Comparison of ENCODE assay signal across 22 mouse cellular contexts in genomic region chr6:103526945-103527777, GRCm38 (mm10). TPM values are rescaled to one million over a fixed set of nuclear protein-coding genes. Genes with fewer than 3 reads are reported as not detected.
A peak's percentile ranks its signal among the peaks of the same experiment; 100 is the strongest.
DNase-seq lines count a peak whose midpoint lies in the region; ATAC-seq and TF ChIP-seq lines count a peak whose summit lies in the region.
"Had no signal": no experiment of that assay in that cellular context is flagged by ENCODE, and none has a peak within 500 bp of the region (broad histone marks: within the 10 kb centered on the region; RNA-seq: fewer than 3 reads in every experiment).

No protein-coding gene starts in this region.

- peak; percentile 66 for ATAC-seq in forebrain, embryonic 16.5 days
- no peak; the same call in 1 of the 2 replicates for ATAC-seq in forebrain, embryonic 13.5 days
- peak; percentile 42 to 51; a peak in 3 of 4 replicates for ATAC-seq in hematopoietic stem cell, adult 5-6 weeks (replicated peaks in 1 of 2; ENCODE audit: insufficient read depth in 1 of 2, low FRiP score in 2 of 2, low TSS enrichment in 1 of 2, low read depth in 1 of 2, poor library complexity in 2 of 2, severe bottlenecking in 2 of 2)
- ATAC-seq in midbrain, postnatal 0 days (ENCODE audit: low FRiP score): peak; percentile 56; the same call in 1 of the 2 replicates

- 61% methylated on average over 8 of the region's 8 CpGs for WGBS in forebrain, embryonic 16.5 days
- WGBS in forebrain, embryonic 13.5 days: 78% methylated on average over 8 of the region's 8 CpGs
- 56% methylated on average over 8 of the region's 8 CpGs for WGBS in midbrain, postnatal 0 days

- no peaks in the 10 kb centered on the region for H3K27me3 ChIP-seq in forebrain, embryonic 16.5 days (replicated peaks; ENCODE audit: control insufficient read depth, insufficient read depth, low read length)
- no peaks in the 10 kb centered on the region for H3K27me3 ChIP-seq in forebrain, embryonic 13.5 days
- no peaks in the 10 kb centered on the region for H3K27me3 ChIP-seq in midbrain, postnatal 0 days (ENCODE audit: insufficient read depth, low read length)
- H3K27me3 ChIP-seq: CH12.LX had no signal

- H3K9ac ChIP-seq in forebrain, embryonic 16.5 days (replicated peaks; ENCODE audit: low read depth, low read length): no peak overlapping the region
- H3K9ac ChIP-seq in forebrain, embryonic 13.5 days: no peak overlapping the region
- H3K9ac ChIP-seq in midbrain, postnatal 0 days (replicated peaks; ENCODE audit: low read length, poor library complexity, severe bottlenecking): no peak overlapping the region

- H3K9me3 ChIP-seq in forebrain, embryonic 16.5 days (ENCODE audit: control insufficient read depth, low read length): no peaks in the 10 kb centered on the region
- H3K9me3 ChIP-seq in forebrain, embryonic 13.5 days (replicated peaks): no peaks in the 10 kb centered on the region
- H3K9me3 ChIP-seq in midbrain, postnatal 0 days (ENCODE audit: low read length): no peaks in the 10 kb centered on the region

- no peaks in the 10 kb centered on the region for H3K36me3 ChIP-seq in forebrain, embryonic 16.5 days (ENCODE audit: control insufficient read depth, insufficient read depth)
- no peaks in the 10 kb centered on the region for H3K36me3 ChIP-seq in forebrain, embryonic 13.5 days (ENCODE audit: poor library complexity, severe bottlenecking)
- no peaks in the 10 kb centered on the region for H3K36me3 ChIP-seq in midbrain, postnatal 0 days (ENCODE audit: insufficient read depth, low read length)

- intact Hi-C loops in left cerebral cortex, postnatal 4 days (cut with DNase I): no loop called here

- DNase-seq in left cerebral cortex, postnatal 4 days: peak; percentile 12
- DNase-seq in left cerebral cortex, adult 18-20 months (ENCODE audit: low spot score in 2 of 2): no peak
- DNase-seq in midbrain, postnatal 0 days (ENCODE audit: low spot score): peak; percentile 55
- DNase-seq in kidney, adult 8-10 months: no peak
- DNase-seq in gastrocnemius, adult 18-20 months (ENCODE audit: low spot score): no peak
- DNase-seq: adrenal gland, adult 2 months; cerebellum, adult 11-12 months; cerebellum, postnatal 36 days; heart, adult 18-20 months; kidney, adult 18-20 months; kidney, postnatal 25 days; lung, adult 2 months; lung, postnatal 36 days; retina, postnatal 1 day; right cerebral cortex, postnatal 4 days had no signal

- no peak overlapping the region for H3K27ac ChIP-seq in forebrain, embryonic 16.5 days (ENCODE audit: low read length)
- no peak overlapping the region for H3K27ac ChIP-seq in forebrain, embryonic 13.5 days
- H3K27ac ChIP-seq in midbrain, postnatal 0 days (ENCODE audit: low read depth, low read length): no peak overlapping the region

- H3K4me3 ChIP-seq in forebrain, embryonic 16.5 days (replicated peaks; ENCODE audit: low read length): no peak overlapping the region
- H3K4me3 ChIP-seq in forebrain, embryonic 13.5 days: no peak overlapping the region
- H3K4me3 ChIP-seq in midbrain, postnatal 0 days (ENCODE audit: low read depth, low read length): no peak overlapping the region
- H3K4me3 ChIP-seq: erythroblast, embryonic 14.5 days had no signal

- TF ChIP-seq CTCF in midbrain, postnatal 0 days (IDR thresholded peaks at IDR 0.05): no peak

- H3K4me2 ChIP-seq in forebrain, embryonic 16.5 days (ENCODE audit: low read length): no peak overlapping the region
- H3K4me2 ChIP-seq in forebrain, embryonic 13.5 days: no peak overlapping the region
- no peak overlapping the region for H3K4me2 ChIP-seq in midbrain, postnatal 0 days (ENCODE audit: low read depth, low read length, poor library complexity, severe bottlenecking)
- H3K4me2 ChIP-seq: liver, embryonic 11.5 days had no signal

- peaks cover 6% of the 10 kb centered on the region for H3K4me1 ChIP-seq in forebrain, embryonic 16.5 days (replicated peaks; ENCODE audit: control insufficient read depth, insufficient read depth, low read length)
- H3K4me1 ChIP-seq in forebrain, embryonic 13.5 days: no peaks in the 10 kb centered on the region
- no peaks in the 10 kb centered on the region; the same call in 1 of the 2 replicates for H3K4me1 ChIP-seq in midbrain, postnatal 0 days (ENCODE audit: insufficient read depth, low read length)

RNA-seq across cellular contexts. Expression of gene Chl1, which starts 16.8 kb away (rescaled TPM):
- polyA plus RNA-seq in forebrain, embryonic 16.5 days (2015; fragmentation: Nextera tagmentation; extraction: Ambion mirVana): 121 and 127 TPM in 2 replicates
- polyA plus RNA-seq in forebrain, embryonic 13.5 days (2015; fragmentation: Nextera tagmentation; extraction: Ambion mirVana): 41.2 and 42.4 TPM in 2 replicates
- 100 to 1,000 TPM; 518 to 523 TPM for total RNA-seq in left cerebral cortex, postnatal 4 days (2021)
- total RNA-seq in left cerebral cortex, adult 18-20 months (2021): 100 to 1,000 TPM; 106 to 122 TPM
- total RNA-seq in hematopoietic stem cell, adult 5-6 weeks (2017): 1.1 and 2.6 TPM in 2 replicates
- 300 and 376 TPM in 2 replicates for total RNA-seq in midbrain, postnatal 0 days (2014; rRNA removed)
- 216 and 224 TPM in 2 replicates for polyA plus RNA-seq in midbrain, postnatal 0 days (2015; fragmentation: Nextera tagmentation; extraction: Ambion mirVana)
- total RNA-seq in gastrocnemius, adult 18-20 months (2021): under 1 TPM; 0.43 to 0.68 TPM
- total RNA-seq: CH12.LX; neutrophil, adult 5-6 weeks had no signal

Comparison
In these comparisons a context has a peak if more than half of its experiments do, and no peak if none do; other contexts are left out.
1. DNase-seq: peak in left cerebral cortex, postnatal 4 days (single experiment) and midbrain, postnatal 0 days (single experiment); none in left cerebral cortex, adult 18-20 months (0 of 2), kidney, adult 8-10 months (0 of 2) and gastrocnemius, adult 18-20 months (single experiment).
2. RNA of gene Chl1, which starts 16.8 kb away (total RNA-seq): 518 to 523 TPM in left cerebral cortex, postnatal 4 days, 300 to 376 TPM in midbrain, postnatal 0 days and 106 to 122 TPM in left cerebral cortex, adult 18-20 months; 1.1 to 2.6 TPM in hematopoietic stem cell, adult 5-6 weeks and 0.43 to 0.68 TPM in gastrocnemius, adult 18-20 months; every median in the first group is over 10 times any median in the second.